Mouse (Mus musculus) intestine, embryonic 14.5 days (tissue): ENCODE results near the gene 9230102O04Rik. TPM values are rescaled to one million over a fixed set of nuclear protein-coding genes. Genes with fewer than 3 reads are reported as not detected.

Experiments used
- ATAC-seq: fragments of 200-750 bp; cut with Nextera tagmentation; replicated peaks from 2 replicates; pipeline ENCODE4 v1.8.0; 2017; ENCODE audit warnings: low read depth, moderate number of reproducible peaks, moderate TSS enrichment, moderate library complexity; ENCODE audit not compliant: low FRiP score, low TSS enrichment
- DNase-seq: peaks from one replicate; pipeline ENCODE4 v3.0.0-alpha.2; 2018; ENCODE audit warnings: low spot score
- H3K27ac ChIP-seq: fragments of 300-500 bp; sonication (generic); 2 replicates; pipeline ENCODE4 v1.5.1; 2014; ENCODE audit warnings: low read depth, mild to moderate bottlenecking, control low read depth
- H3K27me3 ChIP-seq: fragments of 300-500 bp; sonication (generic); replicated peaks from 2 replicates; pipeline ENCODE4 v1.6.1; 2014; ENCODE audit warnings: low read length, control low read depth; ENCODE audit not compliant: control insufficient read depth, insufficient read depth
- H3K36me3 ChIP-seq: fragments of 300-500 bp; sonication (generic); 2 replicates; pipeline ENCODE4 v1.6.1; 2014; ENCODE audit warnings: low read length, control low read depth; ENCODE audit not compliant: control insufficient read depth, insufficient read depth
- H3K4me1 ChIP-seq: fragments of 300-500 bp; sonication (generic); replicated peaks from 2 replicates; pipeline ENCODE4 v1.6.1; 2014; ENCODE audit warnings: low read length, control low read depth, mixed read lengths; ENCODE audit not compliant: control insufficient read depth, insufficient read depth
- H3K4me2 ChIP-seq: fragments of 300-500 bp; sonication (generic); 2 replicates; pipeline ENCODE4 v1.6.1; 2014; ENCODE audit warnings: low read length
- H3K4me3 ChIP-seq: fragments of 300-500 bp; sonication (generic); 2 replicates; pipeline ENCODE4 v1.5.1; 2014; ENCODE audit warnings: low read depth, low read length, control low read depth, mixed read lengths
- H3K9ac ChIP-seq: fragments of 300-500 bp; sonication (generic); 2 replicates; pipeline ENCODE4 v1.6.1; 2014; ENCODE audit warnings: mild to moderate bottlenecking, low read length
- H3K9me3 ChIP-seq: fragments of 300-500 bp; sonication (generic); 2 replicates; pipeline ENCODE4 v1.6.1; 2016; ENCODE audit warnings: low read length, control low read depth; ENCODE audit not compliant: control insufficient read depth
- WGBS: fragments of 180-500 bp; shearing (Covaris S2); extraction: QIAGEN DNeasy Blood & Tissue Kit; methylation state at CpG from one replicate; pipeline ENCODE4 v1.1.7; 2014; 5-methylcytosine and 5-hydroxymethylcytosine counted together
- polyA plus RNA-seq: library from polyadenylated mRNA; unstranded; fragments of >200 nt; fragmentation: Nextera tagmentation; extraction: Ambion mirVana; gene quantifications from 2 replicates; pipeline ENCODE4 v1.2.1, GENCODE M21; 2014

The 9230102O04Rik gene
- polyA plus RNA-seq, 1 experiment from 2014 or later, result not detected

- H3K9ac ChIP-seq, result no peak overlapping the region
- H3K27me3 ChIP-seq, result peaks cover 100% of the 10 kb centered on the region
- ATAC-seq (no peak), DNase-seq (peak; percentile 79)
- peak overlapping the region; percentile 23 for H3K4me3 ChIP-seq
- under 1% methylated on average over 39 of the region's 39 CpGs for WGBS
- H3K4me2 ChIP-seq, result peak overlapping the region; percentile 33
- no peaks in the 10 kb centered on the region for H3K9me3 ChIP-seq
- H3K27ac ChIP-seq, result no peak overlapping the region
- no peaks in the 10 kb centered on the region for H3K36me3 ChIP-seq
- peaks cover 8% of the 10 kb centered on the region; the same call in 1 of the 2 replicates for H3K4me1 ChIP-seq
Measured at GRCm38 (mm10) chr2:9882371-9882925, 6.9 kb downstream of the 9230102O04Rik start.

- no peak overlapping the region for H3K9ac ChIP-seq
- no peak overlapping the region for H3K27ac ChIP-seq
- H3K9me3 ChIP-seq, result no peaks in the 10 kb centered on the region
- H3K4me3 ChIP-seq, result peak overlapping the region; percentile 29
- no peaks in the 10 kb centered on the region for H3K36me3 ChIP-seq
- peak overlapping the region; percentile 51 for H3K4me2 ChIP-seq
- 2% methylated on average over 13 of the region's 13 CpGs for WGBS
- ATAC-seq, result no peak
- DNase-seq, result peak; percentile 77
- H3K4me1 ChIP-seq, result peaks cover 8% of the 10 kb centered on the region; the same call in 1 of the 2 replicates
- peaks cover 100% of the 10 kb centered on the region for H3K27me3 ChIP-seq
Measured at GRCm38 (mm10) chr2:9881611-9882023, 7.7 kb downstream of the 9230102O04Rik start.

- Histone ChIP-seq H3K9ac (0 out of 2 replicates have a peak within 1 kb of the TSS, but pooled peaks have one; percentile 20), H3K4me1 (peaks cover 8% of the 10 kb centered on the region; the same call in 1 of the 2 replicates), H3K9me3 (no peaks in the 10 kb centered on the region), H3K36me3 (no peaks in the 10 kb centered on the region), H3K4me3 (peak within 1 kb of the TSS; percentile 29), H3K4me2 (peak within 1 kb of the TSS; percentile 51), H3K27ac (no peak within 1 kb of the TSS), H3K27me3 (peaks cover 100% of the 10 kb centered on the region)
- 0% methylated on average over 31 of the region's 35 CpGs for WGBS
- DNase-seq (no peak), ATAC-seq (no peak)
Measured at GRCm38 (mm10) chr2:9881051-9881591, 8.2 kb downstream of the 9230102O04Rik start, which contains the start of gene 4930412O13Rik. 4930412O13Rik (plus strand) TSS chr2:9881252.

GRCm38 (mm10) chr2:9880271-9880670 lies 9.1 kb downstream of the 9230102O04Rik start:
- Histone ChIP-seq H3K4me3 (no peak overlapping the region), H3K27me3 (peaks cover 100% of the 10 kb centered on the region), H3K36me3 (no peaks in the 10 kb centered on the region), H3K27ac (no peak overlapping the region), H3K9ac (no peak overlapping the region), H3K4me1 (peaks cover 8% of the 10 kb centered on the region; the same call in 1 of the 2 replicates), H3K4me2 (no peak overlapping the region), H3K9me3 (no peaks in the 10 kb centered on the region)
- ATAC-seq (no peak), DNase-seq (no peak)
- 5% methylated on average over 11 of the region's 11 CpGs for WGBS

GRCm38 (mm10) chr2:9879493-9879892 lies 9.8 kb downstream of the 9230102O04Rik start:
- Histone ChIP-seq H3K9ac (no peak overlapping the region), H3K4me1 (peaks cover 8% of the 10 kb centered on the region; the same call in 1 of the 2 replicates)
- under 1% methylated on average over 21 of the region's 21 CpGs for WGBS

GRCm38 (mm10) chr2:9879092-9879491 lies 10.2 kb downstream of the 9230102O04Rik start:
- H3K4me1 ChIP-seq, result peaks cover 8% of the 10 kb centered on the region; the same call in 1 of the 2 replicates
- H3K27ac ChIP-seq, result no peak overlapping the region
- DNase-seq (no peak), ATAC-seq (peak; percentile 17; the same call in 1 of the 2 replicates)
- H3K9me3 ChIP-seq, result no peaks in the 10 kb centered on the region
- peak overlapping the region; percentile 47 for H3K4me3 ChIP-seq
- peaks cover 100% of the 10 kb centered on the region for H3K27me3 ChIP-seq
- H3K9ac ChIP-seq, result no peak overlapping the region
- WGBS, result under 1% methylated on average over 22 of the region's 22 CpGs
- no peaks in the 10 kb centered on the region for H3K36me3 ChIP-seq
- H3K4me2 ChIP-seq, result peak overlapping the region; percentile 94

More at GRCm38 (mm10) chr2:9879493-9879892, 9.8 kb downstream of the 9230102O04Rik start:
- DNase-seq (peak; percentile 92), ATAC-seq (peak; percentile 93)
- no peaks in the 10 kb centered on the region for H3K36me3 ChIP-seq
- H3K9me3 ChIP-seq, result no peaks in the 10 kb centered on the region
- peaks cover 100% of the 10 kb centered on the region for H3K27me3 ChIP-seq
- H3K4me2 ChIP-seq, result peak overlapping the region; percentile 94
- H3K27ac ChIP-seq, result no peak overlapping the region
- H3K4me3 ChIP-seq, result peak overlapping the region; percentile 47

- WGBS, result 1% methylated on average over 31 of the region's 33 CpGs
- H3K4me1 ChIP-seq, result peaks cover 8% of the 10 kb centered on the region; the same call in 1 of the 2 replicates
- DNase-seq, result peak; percentile 74
Measured at GRCm38 (mm10) chr2:9878564-9879081, 10.7 kb downstream of the 9230102O04Rik start.

GRCm38 (mm10) chr2:9877966-9878563 lies 11.3 kb downstream of the 9230102O04Rik start:
- Histone ChIP-seq H3K9ac (no peak overlapping the region), H3K9me3 (no peaks in the 10 kb centered on the region), H3K36me3 (no peaks in the 10 kb centered on the region), H3K27me3 (peaks cover 100% of the 10 kb centered on the region), H3K27ac (no peak overlapping the region), H3K4me2 (peak overlapping the region; percentile 94), H3K4me1 (peaks cover 8% of the 10 kb centered on the region; the same call in 1 of the 2 replicates), H3K4me3 (peak overlapping the region; percentile 47)
- peak; percentile 68 for DNase-seq
- under 1% methylated on average over 19 of the region's 19 CpGs for WGBS
- ATAC-seq, result no peak

More at GRCm38 (mm10) chr2:9878564-9879081, 10.7 kb downstream of the 9230102O04Rik start:
- peak overlapping the region; percentile 20; the same call in 1 of the 2 replicates for H3K9ac ChIP-seq
- H3K27me3 ChIP-seq, result peaks cover 100% of the 10 kb centered on the region
- H3K4me3 ChIP-seq, result peak overlapping the region; percentile 47
- H3K36me3 ChIP-seq, result no peaks in the 10 kb centered on the region
- no peaks in the 10 kb centered on the region for H3K9me3 ChIP-seq
- no peak overlapping the region for H3K27ac ChIP-seq
- H3K4me2 ChIP-seq, result peak overlapping the region; percentile 94
- ATAC-seq, result peak; percentile 21; the same call in 1 of the 2 replicates
